ENCODE assay signal across 21 mouse cellular contexts in genomic region chr6:24200644-24201484, GRCm38 (mm10). TPM values are rescaled to one million over a fixed set of nuclear protein-coding genes. Genes with fewer than 3 reads are reported as not detected.
A peak's percentile ranks its signal among the peaks of the same experiment; 100 is the strongest.
DNase-seq lines count a peak whose midpoint lies in the region; ATAC-seq and TF ChIP-seq lines count a peak whose summit lies in the region.
"Had no signal": no experiment of that assay in that cellular context is flagged by ENCODE, and none has a peak within 500 bp of the region (broad histone marks: within the 10 kb centered on the region; RNA-seq: fewer than 3 reads in every experiment).

No protein-coding gene starts in this region.

- no peaks in the 10 kb centered on the region for H3K36me3 ChIP-seq in liver, adult 2 months (ENCODE audit: control insufficient read depth, insufficient read depth, low read length)
- H3K36me3 ChIP-seq in liver, postnatal 0 days (replicated peaks; ENCODE audit: insufficient read depth, low read length) = no peaks in the 10 kb centered on the region
- H3K36me3 ChIP-seq in neural tube, embryonic 15.5 days = no peaks in the 10 kb centered on the region
- H3K36me3 ChIP-seq: heart, embryonic 10.5 days had no signal

- H3K27me3 ChIP-seq in liver, adult 2 months (ENCODE audit: control insufficient read depth, insufficient read depth, low read length) = no peaks in the 10 kb centered on the region
- H3K27me3 ChIP-seq in liver, postnatal 0 days (ENCODE audit: insufficient read depth, low read length) = no peaks in the 10 kb centered on the region
- no peaks in the 10 kb centered on the region for H3K27me3 ChIP-seq in neural tube, embryonic 15.5 days (replicated peaks)
- H3K27me3 ChIP-seq: CH12.LX had no signal

- TF ChIP-seq CTCF in liver, adult 2 months (IDR thresholded peaks at IDR 0.05; ENCODE audit: low read depth, low read length) = no peak
- no peak for TF ChIP-seq CTCF in liver, postnatal 0 days (IDR thresholded peaks at IDR 0.05; ENCODE audit: low read depth)

- TF ChIP-seq EP300 in liver, postnatal 0 days (IDR thresholded peaks at IDR 0.05; ENCODE audit: low read depth) = no peak

- no peaks in the 10 kb centered on the region; the same call in 1 of the 2 replicates for H3K4me1 ChIP-seq in liver, adult 2 months (ENCODE audit: control insufficient read depth, insufficient read depth, low read length)
- H3K4me1 ChIP-seq in liver, postnatal 0 days (ENCODE audit: insufficient read depth) = no peaks in the 10 kb centered on the region
- peaks cover 9% of the 10 kb centered on the region; the same call in 1 of the 2 replicates for H3K4me1 ChIP-seq in neural tube, embryonic 15.5 days
- H3K4me1 ChIP-seq: heart, embryonic 10.5 days had no signal

- no peak for ATAC-seq in liver, postnatal 0 days
- ATAC-seq in neural tube, embryonic 15.5 days (ENCODE audit: low FRiP score) = peak; percentile 89
- ATAC-seq: Patski had no signal

- DNase-seq in cerebellum, adult 11 months = peak; percentile 8
- no peak for DNase-seq in cerebellum, postnatal 4 days (ENCODE audit: low spot score in 2 of 2)
- peak; percentile 65 for DNase-seq in liver, adult 2 months (ENCODE audit: extremely low read depth, low read depth, low spot score)
- DNase-seq in liver, postnatal 0 days = no peak
- peak; percentile 34 to 41 for DNase-seq in cerebellum, postnatal 25 days
- DNase-seq in MN1 (ENCODE audit: low spot score) = no peak
- no peak for DNase-seq in c-Kit-positive CD71-positive TER-119-positive erythroid progenitor cells, embryonic 14.5 days (ENCODE audit: low spot score)
- DNase-seq: embryo, embryonic 11 days; kidney, adult 18-20 months; kidney, postnatal 36 days; lung, embryonic 14.5 days; thymus, postnatal 25 days had no signal

- no peaks in the 10 kb centered on the region for H3K9me3 ChIP-seq in liver, postnatal 0 days (ENCODE audit: low read length)
- H3K9me3 ChIP-seq in neural tube, embryonic 15.5 days (replicated peaks) = no peaks in the 10 kb centered on the region
- H3K9me3 ChIP-seq: heart, embryonic 10.5 days had no signal

- no peak overlapping the region for H3K4me3 ChIP-seq in liver, adult 2 months (ENCODE audit: insufficient read depth, low read depth, low read length)
- no peak overlapping the region for H3K4me3 ChIP-seq in liver, postnatal 0 days (ENCODE audit: low read depth, low read length)
- H3K4me3 ChIP-seq in neural tube, embryonic 15.5 days (replicated peaks) = 0 out of 2 replicates have a peak overlapping the region, but pooled peaks have one; percentile 3
- H3K4me3 ChIP-seq: heart, embryonic 10.5 days; left cerebral cortex, adult 2 months; myocyte had no signal

- WGBS in liver, adult 2 months = 73% methylated on average over 12 of the region's 12 CpGs
- WGBS in liver, postnatal 0 days (ENCODE audit: insufficient replicate concordance) = 72% methylated on average over 12 of the region's 12 CpGs
- 15% methylated on average over 12 of the region's 12 CpGs for WGBS in neural tube, embryonic 15.5 days

- H3K9ac ChIP-seq in liver, adult 2 months (ENCODE audit: low read depth, low read length) = no peak overlapping the region
- H3K9ac ChIP-seq in liver, postnatal 0 days (replicated peaks) = no peak overlapping the region
- H3K9ac ChIP-seq in neural tube, embryonic 15.5 days (replicated peaks) = no peak overlapping the region
- H3K9ac ChIP-seq: lung, embryonic 14.5 days had no signal

- H3K4me2 ChIP-seq in liver, postnatal 0 days (ENCODE audit: low read depth, low read length) = no peak overlapping the region
- peak overlapping the region; percentile 41 for H3K4me2 ChIP-seq in neural tube, embryonic 15.5 days
- H3K4me2 ChIP-seq: lung, embryonic 14.5 days had no signal

- no peaks in the 10 kb centered on the region for H3K79me2 ChIP-seq in liver, adult 2 months (ENCODE audit: control insufficient read depth, insufficient read depth, low read length)

- no peak overlapping the region for H3K27ac ChIP-seq in liver, adult 2 months (replicated peaks; ENCODE audit: insufficient read depth, low read depth, low read length)
- H3K27ac ChIP-seq in liver, postnatal 0 days (ENCODE audit: low read depth) = no peak overlapping the region
- peak overlapping the region; percentile 58 for H3K27ac ChIP-seq in neural tube, embryonic 15.5 days (replicated peaks)
- H3K27ac ChIP-seq: heart, embryonic 10.5 days; left cerebral cortex, adult 2 months had no signal

- TF ChIP-seq POLR2A in liver, adult 2 months (IDR thresholded peaks at IDR 0.05; ENCODE audit: extremely low read depth, insufficient read depth, low read length) = no peak

RNA-seq across cellular contexts. Expression of gene Slc13a1, which starts 33.0 kb away (rescaled TPM):
- 0.20 TPM in 1 of 2 replicates, not detected in the other for total RNA-seq in liver, adult 2 months (2014; rRNA removed)
- 0.09 TPM in 1 of 2 replicates, not detected in the other for polyA plus RNA-seq in liver, adult 2 months (2012; rRNA removed)
- not detected in 2 replicates for polyA plus RNA-seq in liver, postnatal 0 days (2015; fragmentation: Nextera tagmentation; extraction: Ambion mirVana)
- polyA plus RNA-seq in neural tube, embryonic 15.5 days (2015; fragmentation: Nextera tagmentation; extraction: Ambion mirVana) = 0.18 and 0.19 TPM in 2 replicates
- total RNA-seq: CH12.LX; gastrocnemius, adult 18-20 months; heart, postnatal 25 days had no signal
- polyA plus RNA-seq: heart, embryonic 10.5 days; limb, embryonic 14.5 days; lung, embryonic 14.5 days; Patski had no signal

Comparison
In these comparisons a context has a peak if more than half of its experiments do, and no peak if none do; other contexts are left out.
1. DNase-seq: peak in cerebellum, adult 11 months (single experiment), liver, adult 2 months (single experiment) and cerebellum, postnatal 25 days (2 of 2); none in cerebellum, postnatal 4 days (0 of 2), liver, postnatal 0 days (single experiment), MN1 (single experiment) and c-Kit-positive CD71-positive TER-119-positive erythroid progenitor cells, embryonic 14.5 days (single experiment).